Mouse (Mus musculus): ENCODE measurements around the gene Tmem63b.
A peak's percentile ranks its signal among the peaks of the same experiment; 100 is the strongest.

Tmem63b gene

DNA sequence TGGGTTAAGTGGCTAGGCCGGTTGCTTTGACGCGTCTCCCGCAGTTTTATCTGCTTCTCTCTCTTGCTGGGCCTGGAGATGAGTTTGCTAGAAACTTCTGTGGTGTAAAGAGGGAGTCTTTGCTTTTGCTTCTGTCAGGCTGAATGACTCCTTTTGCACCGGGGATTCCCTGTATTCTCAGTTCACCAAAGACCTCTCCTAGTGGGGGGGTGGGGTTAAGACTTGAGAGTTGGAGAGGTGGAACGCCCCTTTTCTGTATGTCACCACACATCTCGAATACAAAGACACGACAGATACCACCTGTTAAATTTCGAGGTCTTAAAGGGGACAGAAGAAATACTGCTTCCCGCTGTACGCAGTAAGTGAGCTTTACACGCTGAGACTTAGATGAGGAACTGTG, at the start of gene Tmem63b:
Gene Tmem63b, minus strand, starts transcription at position 190 of the 400 bp plus-strand sequence.
- DNase-seq (ENCODE audit: low spot score in 2 of 2): no peak

DNA sequence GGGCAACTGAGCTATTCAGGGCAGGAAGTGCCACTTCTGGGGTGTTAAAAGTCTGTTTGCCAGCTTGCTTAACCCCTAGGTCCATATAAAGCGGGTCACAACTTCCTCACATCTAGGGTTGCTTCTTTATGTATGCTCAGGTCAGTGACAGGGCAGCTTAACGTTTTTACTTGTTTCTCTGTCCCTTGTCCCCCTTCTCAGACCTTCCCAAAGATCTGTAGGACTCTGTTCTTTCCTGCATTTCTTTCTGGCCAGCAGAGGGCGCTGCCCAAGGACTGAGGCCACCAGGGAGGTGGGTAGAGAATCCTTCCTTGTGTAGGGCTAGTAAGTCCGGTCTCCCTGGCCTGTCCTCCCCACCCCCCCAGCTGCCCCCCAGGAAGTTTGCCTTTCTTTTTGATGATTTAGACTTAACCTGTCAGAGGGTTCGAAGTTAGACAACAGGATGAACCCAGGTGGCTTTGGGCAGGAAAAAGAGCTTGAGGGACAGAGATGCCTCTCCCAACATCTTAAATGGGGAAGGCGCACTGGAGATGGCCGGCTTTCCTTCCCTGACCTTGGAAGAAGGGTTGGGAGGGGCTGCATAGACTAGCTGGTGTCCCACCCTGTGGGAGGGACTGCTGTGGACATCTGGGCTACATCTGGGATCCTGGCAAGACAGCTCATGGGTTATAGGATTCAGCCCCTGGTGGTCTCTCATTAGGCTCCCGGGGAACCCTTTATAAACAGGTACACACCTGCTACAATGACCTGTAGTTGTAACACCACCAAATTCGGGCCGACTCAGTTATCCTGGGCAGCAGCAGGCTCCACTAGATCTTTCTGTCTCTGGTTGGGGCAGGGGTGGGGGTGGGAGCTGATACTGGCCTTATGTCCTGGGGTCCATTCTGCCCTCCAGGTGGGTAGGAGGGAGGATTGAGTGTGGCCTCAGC, 48.9 kb upstream of the Tmem63b start:
- peak; percentile 62 to 82 for DNase-seq (ENCODE audit: low spot score in 2 of 2)

DNA sequence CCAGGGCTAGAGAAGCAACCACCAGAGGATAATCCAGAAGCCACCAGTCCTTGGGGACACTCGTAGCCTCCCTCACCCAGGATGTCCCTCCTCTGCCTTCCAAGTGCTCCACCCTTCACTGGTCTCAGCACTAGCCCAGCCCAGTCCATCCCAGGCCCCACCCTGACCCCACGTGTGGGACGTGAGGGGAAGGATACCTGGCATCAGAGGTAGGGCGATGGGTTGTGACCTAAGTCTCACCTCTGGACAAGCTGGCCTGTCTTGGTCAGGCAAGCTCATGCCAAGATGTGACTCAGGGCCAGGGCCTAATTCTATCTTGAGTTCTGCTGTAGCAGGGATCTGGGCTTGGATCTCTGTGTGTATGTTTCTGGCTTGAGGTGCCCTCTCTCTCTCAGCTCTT, 48.2 kb upstream of the Tmem63b start:
- DNase-seq (ENCODE audit: low spot score in 2 of 2): no peak

DNA sequence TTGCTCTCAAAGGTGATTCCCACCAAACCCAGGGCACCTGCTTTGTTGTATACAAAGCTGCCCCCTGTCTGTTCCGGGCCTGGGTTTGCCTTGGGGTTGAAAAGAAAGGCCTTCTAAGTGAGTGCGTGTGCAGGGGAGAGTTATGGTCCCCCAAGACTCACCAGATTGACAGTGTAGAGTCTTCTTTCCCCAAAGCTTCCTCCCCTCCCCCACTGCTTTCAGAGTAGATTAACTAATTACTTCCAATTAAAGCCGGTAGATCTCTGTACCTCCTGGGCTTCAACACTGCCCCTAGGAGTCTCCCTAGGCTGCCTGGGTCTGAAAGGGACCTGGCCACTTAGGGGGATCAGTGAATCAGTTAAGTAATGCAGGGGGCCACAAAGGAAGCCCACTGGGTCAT, 47.6 kb upstream of the Tmem63b start:
- no peak for DNase-seq (ENCODE audit: low spot score in 2 of 2)

DNA sequence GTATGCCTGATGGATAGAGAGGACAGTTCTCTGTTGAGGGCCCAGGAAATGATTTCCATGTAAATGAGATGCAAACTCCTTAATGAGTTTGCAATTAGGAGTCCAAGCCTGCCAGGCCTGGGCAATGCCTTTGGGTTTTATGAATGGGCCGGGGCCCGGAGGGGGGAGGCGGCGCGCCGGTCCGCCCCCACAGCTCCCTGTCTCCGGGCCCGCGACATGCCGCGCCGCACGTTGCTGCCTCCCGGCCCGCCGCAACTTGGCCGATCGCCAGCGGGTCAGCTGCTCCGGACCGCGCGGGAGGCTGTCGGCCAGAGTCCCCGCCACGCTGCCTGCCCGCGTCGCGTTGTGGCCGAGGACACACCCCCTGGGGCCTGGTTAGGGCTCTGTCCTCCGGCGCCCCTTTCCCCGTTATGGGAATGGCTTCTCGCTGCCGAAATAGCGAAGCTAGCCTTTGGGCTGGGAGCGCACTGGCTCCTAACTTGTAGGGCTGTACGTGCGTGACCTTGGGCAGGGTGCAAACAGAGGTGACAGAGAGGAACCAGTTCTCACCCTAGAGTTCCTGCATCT, 47.1 kb upstream of the Tmem63b start, which contains the start of gene 1600014C23Rik:
Gene 1600014C23Rik, minus strand, starts transcription at position 110 of the 567 bp plus-strand sequence.
- no peak for DNase-seq (ENCODE audit: low spot score in 2 of 2)

DNA sequence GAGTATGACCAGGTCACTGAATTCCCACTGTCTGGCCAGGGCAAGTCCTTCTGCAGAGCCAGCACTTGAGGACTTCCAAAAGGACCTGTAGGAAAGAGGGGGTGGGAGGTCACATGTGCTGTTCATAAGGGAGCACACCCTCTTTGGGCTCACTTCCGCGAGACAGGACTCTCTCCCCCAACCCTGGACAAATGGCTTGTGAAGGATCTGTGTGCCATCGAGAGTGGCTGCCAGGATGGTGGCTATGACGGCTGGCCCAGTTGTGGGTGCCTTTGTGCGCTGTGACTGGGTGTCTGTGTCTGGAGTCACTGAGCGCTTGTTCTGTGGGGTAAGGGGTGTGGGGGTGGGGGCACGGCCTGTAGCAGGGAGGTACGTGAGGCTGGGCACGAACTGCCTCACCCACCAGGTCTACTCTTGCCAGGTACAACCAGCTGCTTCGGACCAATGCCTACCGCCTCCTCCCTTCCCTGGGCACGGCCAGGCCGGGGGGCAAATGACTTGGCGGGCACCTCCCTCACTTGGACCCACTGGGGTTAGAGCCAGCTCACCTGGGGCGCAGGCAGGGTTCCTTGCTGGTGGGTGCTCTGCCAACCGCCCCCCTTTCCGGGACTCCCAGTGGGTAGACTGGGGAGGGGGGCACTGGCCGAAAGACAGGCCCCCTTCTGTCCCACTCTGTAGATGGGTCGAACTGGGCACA, 46.5 kb upstream of the Tmem63b start:
- no peak for DNase-seq (ENCODE audit: low spot score in 2 of 2)

DNA sequence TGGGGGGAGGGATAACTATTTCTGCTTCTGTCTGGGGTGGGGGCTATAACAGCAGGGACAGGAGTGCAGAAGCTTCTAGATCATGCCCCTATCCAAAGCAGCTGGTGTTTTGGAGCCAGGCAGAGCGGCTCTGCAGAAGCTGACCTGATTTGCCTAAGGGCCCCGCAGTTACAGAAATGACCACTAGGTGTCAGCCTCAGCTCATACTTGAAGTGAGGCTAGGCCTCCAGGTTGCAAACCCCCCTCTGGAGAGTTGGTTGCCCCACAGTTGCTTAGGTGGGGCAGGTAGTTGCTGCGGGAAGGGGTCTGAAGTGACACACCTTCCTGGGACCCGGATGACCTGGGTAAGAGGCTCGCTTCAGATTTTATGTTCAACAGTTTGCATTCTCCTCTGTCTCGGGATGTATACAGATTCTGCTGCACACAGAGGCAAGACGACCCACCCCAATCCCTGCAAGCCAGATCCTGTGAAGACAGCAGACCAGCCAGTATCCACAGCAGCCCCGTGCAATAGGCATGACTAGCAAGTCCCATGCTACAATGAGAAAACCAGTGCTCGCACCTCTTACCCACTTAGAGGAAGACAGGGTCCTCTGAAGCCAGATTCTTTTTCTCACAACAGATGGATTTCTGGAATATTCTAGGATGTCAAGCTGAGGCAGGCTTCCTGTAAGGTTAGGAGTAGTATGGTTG, 44.6 kb upstream of the Tmem63b start:
- DNase-seq (ENCODE audit: low spot score in 2 of 2): peak; percentile 69 to 84

DNA sequence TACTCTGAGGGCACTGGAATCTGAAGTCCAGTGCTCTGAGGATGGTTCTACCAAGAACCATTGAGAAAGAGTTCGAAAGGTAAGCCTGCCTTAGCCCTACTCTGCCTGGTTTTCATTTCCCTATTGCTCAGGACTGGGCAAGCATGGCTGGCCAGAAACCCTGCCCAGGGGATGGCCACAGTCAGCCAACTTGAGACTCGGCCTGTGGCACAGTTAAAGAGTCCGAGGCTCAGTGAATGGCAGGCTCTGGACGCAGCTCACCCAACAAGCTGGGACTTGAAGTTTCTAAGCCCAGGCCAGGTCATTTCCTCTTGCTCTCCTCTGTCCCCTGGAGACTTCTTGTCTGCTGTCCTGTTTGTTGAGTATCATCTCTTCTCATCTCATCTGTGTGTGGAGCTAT, 44.0 kb upstream of the Tmem63b start:
- DNase-seq (ENCODE audit: low spot score in 2 of 2): no peak

DNA sequence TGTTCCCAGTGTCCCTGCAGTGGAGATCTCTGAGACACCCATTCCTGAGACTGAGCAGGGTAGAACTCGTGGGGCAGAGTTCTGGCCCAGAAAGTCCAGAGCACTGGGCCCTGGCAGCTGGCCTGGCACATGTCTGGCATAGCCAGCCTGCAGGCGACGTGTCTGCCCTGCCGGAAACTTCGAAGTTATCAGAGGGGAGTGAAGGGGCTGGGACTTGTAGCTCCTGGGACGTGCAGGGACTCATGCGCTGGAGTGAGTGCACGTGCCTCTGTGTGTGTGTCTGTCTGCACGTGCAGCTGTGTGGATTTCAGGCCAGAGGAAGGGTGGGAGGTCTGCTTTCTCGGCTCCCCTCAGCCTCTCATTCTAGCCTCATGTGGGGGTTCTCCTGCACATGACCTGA, 42.7 kb upstream of the Tmem63b start:
- no peak for DNase-seq (ENCODE audit: low spot score in 2 of 2)

DNA sequence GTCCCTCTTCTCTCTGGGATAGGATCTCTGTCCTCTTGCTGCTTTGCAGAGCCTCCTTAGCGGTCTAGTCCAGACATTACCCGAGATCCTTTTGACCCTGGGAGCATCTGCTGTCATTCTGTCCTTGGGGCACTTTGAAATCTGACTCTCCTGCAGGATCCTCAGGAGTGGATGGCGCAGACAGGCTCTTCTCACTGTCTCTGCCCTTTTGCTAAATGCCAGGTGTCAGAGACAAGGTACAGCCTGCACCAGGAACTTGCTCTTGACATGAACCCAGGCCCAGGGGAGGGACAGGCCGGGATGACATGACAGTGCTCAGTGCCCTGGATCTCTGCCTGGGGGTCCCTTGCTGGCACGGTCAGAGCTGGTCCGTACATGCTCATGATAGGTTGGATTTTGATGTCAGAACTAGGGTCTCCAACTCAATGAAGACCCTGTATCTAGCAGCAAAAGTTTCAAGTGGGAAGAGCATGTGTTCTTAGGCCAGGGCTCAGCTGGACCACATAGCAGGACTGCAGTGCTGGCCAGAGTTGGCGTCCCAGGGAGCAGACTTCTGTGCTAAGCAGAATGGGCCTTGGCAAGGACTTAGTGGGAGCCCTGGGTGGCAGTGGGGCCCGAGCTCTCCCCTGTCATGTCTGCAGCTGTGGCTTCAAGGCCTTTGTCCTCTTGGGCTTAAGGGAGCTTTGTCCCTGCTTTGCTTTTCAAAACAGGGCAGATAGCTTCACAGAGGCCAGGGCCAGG, 41.4 kb upstream of the Tmem63b start:
- no peak for DNase-seq (ENCODE audit: low spot score in 2 of 2)

DNA sequence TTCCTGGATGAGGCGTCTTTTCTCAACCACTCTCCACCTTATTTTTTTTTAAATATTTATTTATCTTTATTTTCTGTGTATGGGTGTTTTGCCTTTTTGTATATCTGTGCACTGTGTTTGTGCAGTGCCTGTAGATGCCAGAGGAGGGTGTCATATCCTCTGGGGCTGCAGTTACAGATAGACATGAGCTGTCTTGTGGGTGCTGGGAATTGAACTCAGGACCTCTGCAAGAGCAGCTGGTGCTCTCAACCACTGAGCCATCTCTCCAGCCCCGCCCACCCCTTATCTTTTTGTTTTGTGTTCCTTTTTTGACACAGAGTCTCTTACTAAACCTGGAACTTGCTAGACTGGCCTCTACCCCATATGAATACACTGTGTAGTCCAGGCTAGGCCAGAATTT, 40.8 kb upstream of the Tmem63b start:
- no peak for DNase-seq (ENCODE audit: low spot score in 2 of 2)

DNA sequence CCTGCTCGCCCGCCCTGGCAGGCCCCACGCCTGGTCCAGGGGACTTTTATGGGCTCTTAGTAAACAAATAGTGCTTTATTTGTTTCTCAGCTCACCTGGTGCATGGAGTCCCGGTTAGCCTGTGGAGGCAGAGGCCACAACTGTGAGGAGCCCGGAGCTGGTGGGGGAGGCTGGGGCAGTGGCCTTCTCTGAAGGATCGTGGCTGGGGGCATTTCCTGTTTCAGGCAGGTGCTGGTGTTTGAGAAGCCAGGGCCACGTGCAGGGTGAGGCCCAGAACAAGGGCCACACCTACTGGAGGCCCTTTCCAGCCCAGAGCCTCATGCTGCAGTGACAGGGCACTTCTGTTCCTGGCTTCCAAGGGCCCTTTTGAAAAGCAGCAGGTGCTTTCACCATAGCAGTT, 39.5 kb upstream of the Tmem63b start:
- no peak for DNase-seq (ENCODE audit: low spot score in 2 of 2)

DNA sequence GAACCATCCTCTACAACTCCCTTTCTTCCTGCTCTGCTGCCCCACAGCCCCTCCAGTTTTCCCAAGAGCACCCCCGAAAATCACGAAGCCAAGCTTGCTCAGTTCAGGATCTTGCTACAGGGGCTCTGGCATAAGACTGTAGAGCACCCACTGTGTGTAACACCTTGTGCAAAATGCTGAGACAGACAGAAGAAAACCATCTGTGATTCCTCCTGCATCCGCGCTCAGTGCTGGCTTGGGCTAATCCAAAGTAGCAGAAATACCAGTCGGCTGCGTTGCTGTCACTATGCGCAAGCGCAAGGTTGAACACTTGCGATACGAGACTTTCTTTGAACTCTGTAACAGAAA, 37.8 kb upstream of the Tmem63b start:
- no peak for DNase-seq (ENCODE audit: low spot score in 2 of 2)

DNA sequence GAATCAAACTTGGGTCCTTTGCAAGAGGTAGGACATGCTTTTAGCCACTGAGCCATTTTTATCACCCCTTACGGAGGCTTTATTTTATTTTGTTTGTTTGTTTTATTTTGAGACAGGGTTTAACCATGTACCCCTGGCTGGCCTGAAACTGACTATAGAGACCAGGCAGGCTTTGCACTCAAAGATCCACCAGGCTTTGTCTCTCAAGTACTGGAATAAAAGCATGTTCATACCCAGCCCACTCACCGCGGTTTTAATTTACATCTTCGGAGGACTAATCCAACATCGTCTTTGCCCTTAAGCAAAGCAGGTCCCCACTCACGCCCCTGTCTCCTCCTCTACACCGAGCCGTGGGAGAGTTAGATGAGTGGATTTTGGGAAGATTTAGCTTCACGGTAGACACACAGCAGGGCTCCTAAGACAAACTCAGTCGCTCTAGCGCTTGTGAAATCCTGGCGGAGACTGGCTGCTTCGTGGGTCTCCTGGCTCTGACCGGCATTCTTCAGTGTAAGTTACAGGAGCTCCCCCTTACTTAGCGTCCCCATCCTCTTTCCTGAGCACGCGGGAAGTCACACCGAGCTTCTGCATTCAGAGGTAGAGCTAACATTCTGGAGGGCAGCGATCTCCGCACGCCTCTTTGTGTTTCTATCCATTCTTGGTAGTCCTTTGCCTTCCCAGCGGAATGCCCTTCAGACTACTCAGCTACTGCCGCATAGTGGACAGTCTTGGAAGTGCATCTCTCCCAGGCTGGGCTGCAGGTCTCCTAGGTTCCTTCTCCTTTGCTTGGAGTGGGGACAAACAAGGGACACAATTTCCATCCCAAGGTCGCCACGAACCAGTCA, 37.2 kb upstream of the Tmem63b start:
- peak; percentile 66 to 81 for DNase-seq (ENCODE audit: low spot score in 2 of 2)

DNA sequence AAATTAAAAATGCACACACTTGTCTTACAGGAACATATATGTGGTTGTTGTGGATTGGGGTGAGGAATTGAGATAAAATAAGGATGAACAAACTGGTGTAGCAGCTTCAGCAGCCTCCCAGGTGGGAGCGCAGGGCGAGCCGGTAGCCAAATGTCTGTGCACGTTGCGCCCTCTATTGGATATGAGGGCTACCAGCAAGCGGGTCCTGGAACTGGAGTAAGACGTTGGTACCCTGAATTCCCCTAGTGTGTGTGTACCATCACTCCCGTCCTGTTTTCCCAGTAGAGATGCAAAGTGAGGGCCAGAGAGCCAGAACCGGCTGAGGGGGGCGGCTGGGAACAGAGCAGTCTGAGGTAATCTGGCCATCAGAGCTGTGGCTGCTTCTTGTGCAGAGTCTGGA, 31.6 kb upstream of the Tmem63b start:
- peak; percentile 46 to 69 for DNase-seq (ENCODE audit: low spot score in 2 of 2)

DNA sequence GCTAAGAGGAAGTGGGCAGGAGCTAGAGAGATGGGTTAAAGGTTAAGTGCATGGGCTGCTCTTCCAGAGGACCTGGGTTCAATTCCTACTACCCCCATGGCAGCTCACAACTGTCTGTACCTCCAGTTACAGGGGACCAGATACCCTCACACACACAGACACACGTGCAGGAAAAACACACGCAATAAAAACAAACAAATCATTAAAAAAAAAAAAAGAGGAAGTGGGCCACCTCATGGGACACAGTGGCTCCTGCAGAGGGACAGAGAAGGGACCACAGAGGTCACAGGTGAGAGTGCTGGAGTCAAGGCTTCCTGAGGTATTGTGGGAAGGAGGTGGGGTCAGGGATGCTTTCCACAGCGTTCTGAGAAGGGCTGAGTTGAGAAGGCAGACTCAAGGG, 24.8 kb upstream of the Tmem63b start:
- DNase-seq (ENCODE audit: low spot score in 2 of 2): no peak

DNA sequence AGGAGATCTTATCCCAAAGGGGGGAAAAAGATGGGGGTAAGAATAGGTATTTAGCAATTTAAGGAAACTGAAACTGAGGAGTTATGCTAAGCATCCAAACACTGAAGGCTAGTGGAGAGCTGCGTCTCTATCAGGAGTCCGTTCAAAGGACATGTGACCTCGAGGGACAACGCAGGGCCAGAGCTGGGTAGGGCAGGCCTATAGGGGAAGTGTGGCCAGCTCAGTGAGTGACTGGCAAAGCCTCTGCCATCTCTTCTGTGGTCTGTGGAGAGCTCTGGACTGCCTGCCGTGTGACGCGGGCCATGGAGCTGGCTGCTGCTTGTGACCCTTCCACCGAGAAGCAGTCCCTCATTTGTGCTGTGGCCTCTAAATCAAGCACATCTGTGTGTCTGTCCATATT, 23.7 kb upstream of the Tmem63b start:
- no peak for DNase-seq (ENCODE audit: low spot score in 2 of 2)

DNA sequence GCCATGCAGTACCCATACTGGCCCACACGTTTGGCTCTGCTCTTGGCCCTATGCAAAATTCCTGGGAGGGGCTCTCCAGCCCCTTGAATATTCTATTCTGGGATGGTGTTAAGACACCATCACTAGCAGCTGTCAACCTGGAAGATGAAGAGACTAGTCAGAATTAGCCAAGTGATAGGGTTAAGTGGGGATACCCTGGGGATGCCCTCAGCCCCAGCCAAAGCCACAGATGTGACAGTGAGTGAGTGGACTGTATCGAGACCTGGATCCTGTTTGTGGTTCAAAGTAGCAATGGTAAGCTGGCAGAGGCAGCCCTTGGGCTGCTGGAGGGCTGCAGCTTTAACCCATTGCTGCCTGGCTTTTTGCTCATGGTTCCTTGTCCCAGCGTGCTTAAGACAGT, 23.1 kb upstream of the Tmem63b start:
- no peak for DNase-seq (ENCODE audit: low spot score in 2 of 2)

DNA sequence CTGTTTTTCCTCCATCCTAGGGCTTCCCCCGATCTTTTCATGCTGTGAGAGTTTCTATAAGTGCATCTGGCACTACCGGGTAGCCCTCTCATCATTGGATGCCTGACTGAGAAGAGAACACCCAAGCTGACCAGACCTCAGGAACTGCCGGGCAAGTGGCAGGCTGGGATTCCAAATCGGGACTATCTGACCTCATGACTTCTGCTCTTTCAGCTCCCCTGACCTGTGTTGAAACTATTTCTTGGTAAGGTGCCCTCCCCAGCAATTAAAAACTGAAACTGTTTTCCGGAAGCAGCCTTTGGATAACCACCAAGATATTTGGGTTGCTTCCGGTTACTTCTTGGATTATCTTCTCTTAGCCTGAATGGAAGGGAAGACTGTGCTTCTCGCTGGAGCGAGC, 21.5 kb upstream of the Tmem63b start:
- DNase-seq (ENCODE audit: low spot score in 2 of 2): no peak

DNA sequence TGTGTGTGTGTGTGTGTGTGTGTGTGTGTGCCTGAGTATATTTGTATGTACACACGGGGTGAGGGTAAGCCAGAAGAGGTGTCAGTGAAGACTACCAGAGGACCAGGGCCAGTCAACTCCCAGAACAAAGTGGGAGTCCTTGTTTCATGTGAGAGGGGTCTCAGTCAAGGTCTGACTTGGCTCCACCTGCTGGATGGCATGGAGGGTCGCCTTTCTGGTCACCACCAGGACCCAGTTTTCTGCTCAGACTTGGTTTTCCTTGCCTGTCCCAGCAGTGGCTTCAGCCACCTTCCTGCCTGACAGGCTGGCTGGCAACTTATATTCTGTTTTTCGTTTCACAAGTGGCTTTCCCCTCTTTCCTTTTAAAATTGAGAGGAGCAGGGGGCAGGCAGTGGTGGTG, 20.7 kb upstream of the Tmem63b start:
- no peak for DNase-seq (ENCODE audit: low spot score in 2 of 2)

DNA sequence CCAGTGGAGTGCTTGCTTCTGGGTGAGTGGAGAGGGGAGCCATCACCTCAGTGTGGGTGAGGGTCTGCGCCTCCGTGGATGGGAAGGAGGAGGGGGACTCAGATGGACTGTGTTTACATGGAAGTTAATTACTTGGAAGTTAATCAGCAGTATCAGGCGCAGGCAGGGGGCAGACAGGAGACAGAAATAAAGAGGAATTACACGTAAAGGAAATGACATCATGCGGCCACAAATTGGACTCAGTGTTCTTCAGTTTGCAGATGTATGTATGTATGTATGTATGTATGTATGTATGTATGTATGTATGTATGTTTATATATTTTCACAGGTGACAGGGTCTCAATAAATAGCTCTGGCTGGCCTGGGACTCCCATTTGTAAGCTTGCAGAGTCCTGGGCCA, 20.1 kb upstream of the Tmem63b start:
- no peak for DNase-seq (ENCODE audit: low spot score in 2 of 2)
